Mouse (Mus musculus) small intestine, adult 2 months (tissue): Measurements from ENCODE around the gene Rcan3. TPM values are rescaled to one million over a fixed set of nuclear protein-coding genes. Genes with fewer than 3 reads are reported as not detected.

Experiments
- H3K27ac ChIP-seq: fragments of 200-500 bp; 2 replicates; pipeline ENCODE4 v1.5.1; 2012; ENCODE audit warnings: low read depth, low read length, control low read depth, inconsistent platforms; ENCODE audit not compliant: insufficient read depth
- H3K27me3 ChIP-seq: fragments of 200-500 bp; 2 replicates; pipeline ENCODE4 v1.6.1; 2012; ENCODE audit warnings: mild to moderate bottlenecking, moderate library complexity, low read length, inconsistent platforms; ENCODE audit not compliant: control insufficient read depth, insufficient read depth
- H3K36me3 ChIP-seq: fragments of 200-500 bp; 2 replicates; pipeline ENCODE4 v1.6.1; 2012; ENCODE audit warnings: mild to moderate bottlenecking, low read length, control low read depth, inconsistent platforms; ENCODE audit not compliant: control insufficient read depth, insufficient read depth
- H3K4me1 ChIP-seq: fragments of 200-500 bp; 2 replicates; pipeline ENCODE4 v1.6.1; 2012; ENCODE audit warnings: low read length, inconsistent platforms, mixed read lengths; ENCODE audit not compliant: control insufficient read depth, insufficient read depth, insufficient read length
- H3K4me3 ChIP-seq: fragments of 200-500 bp; 2 replicates; pipeline ENCODE4 v1.5.1; 2012; ENCODE audit warnings: low read depth, mild to moderate bottlenecking, control low read depth, inconsistent platforms, low read length, moderate library complexity
- CTCF ChIP-seq: fragments of 200-500 bp; IDR thresholded peaks from 2 replicates; pipeline ENCODE4 v1.5.1; 2012; ENCODE audit warnings: low read depth, mild to moderate bottlenecking, control low read depth, inconsistent platforms, low read length, moderate library complexity, mixed read lengths; ENCODE audit not compliant: insufficient replicate concordance, insufficient read length; ENCODE audit errors: extremely low read depth
- POLR2A ChIP-seq: fragments of 200-500 bp; IDR thresholded peaks from 2 replicates; pipeline ENCODE4 v1.6.1; 2012; ENCODE audit warnings: low read depth, mild to moderate bottlenecking, control low read depth, inconsistent platforms, low read length, moderate library complexity
- WGBS: fragments of 180-500 bp; shearing (Covaris S2); methylation state at CpG from one replicate; pipeline ENCODE4 v1.1.7; 2018; 5-methylcytosine and 5-hydroxymethylcytosine counted together
- polyA plus RNA-seq: library from polyadenylated mRNA; depleted of rRNA; stranded (reverse); fragments of >200 nt; gene quantifications from 2 replicates; pipeline ENCODE4 v1.2.3, GENCODE M21; 2012; rRNA removed

The Rcan3 gene
- polyA plus RNA-seq, 1 experiment, result 6.3 TPM

DNA sequence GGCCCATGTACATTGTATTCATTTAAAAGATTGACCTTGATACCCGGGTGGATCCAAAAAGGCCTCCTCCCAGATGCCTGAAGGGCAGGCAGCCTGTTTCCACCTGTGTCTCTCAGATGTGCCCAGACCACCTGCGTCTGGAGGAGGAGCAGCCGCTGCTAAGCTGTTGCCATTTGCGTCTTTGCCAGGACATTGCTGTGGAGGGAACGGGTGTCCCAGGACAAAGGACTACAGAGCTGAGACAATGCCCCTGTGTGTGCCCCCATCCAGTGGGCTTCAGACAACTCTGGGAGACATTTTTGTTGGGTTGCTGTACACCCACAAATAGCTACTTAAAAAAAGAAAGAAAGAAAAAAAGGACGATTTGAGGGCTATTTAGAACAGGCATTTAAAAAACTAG, 70.8 kb downstream of the Rcan3 start:
- Histone ChIP-seq H3K27me3 (no peaks in the 10 kb centered on the region), H3K27ac (no peak overlapping the region), H3K4me3 (no peak overlapping the region), H3K4me1 (no peaks in the 10 kb centered on the region), H3K36me3 (no peaks in the 10 kb centered on the region)
- TF ChIP-seq CTCF (no peak), POLR2A (no peak)
- WGBS, result 54% methylated on average over 6 of the region's 6 CpGs

Other genes starting within 250 kb of the Rcan3 start
- 20.6 and 26.2 TPM in 2 replicates for gene Clic4, start 161.0 kb downstream of the Rcan3 start, polyA plus RNA-seq
- gene Srrm1, start 80.5 kb downstream of the Rcan3 start, polyA plus RNA-seq, result 7.4 and 12.2 TPM in 2 replicates
- gene Ncmap, start 35.6 kb downstream of the Rcan3 start, polyA plus RNA-seq, result 2.2 and 7.2 TPM in 2 replicates
- 0.06 and 0.29 TPM in 2 replicates for gene Stpg1, start 60.9 kb upstream of the Rcan3 start, polyA plus RNA-seq
- gene Nipal3, start 61.2 kb upstream of the Rcan3 start, polyA plus RNA-seq, result 16.4 and 32.7 TPM in 2 replicates
- 0.14 and 0.19 TPM in 2 replicates for gene Grhl3, start 139.8 kb upstream of the Rcan3 start, polyA plus RNA-seq